Mouse (Mus musculus) hindbrain, embryonic 13.5 days (tissue): ENCODE measurements at regions not wholly inside any gene's neighbourhood (a gene's known extent, or its start where the extent isn't known, plus 50 kb on each side); places are given as distances from the start of the nearest gene placed in this dataset.

Experiments
- ATAC-seq: fragments of 200-750 bp; cut with Nextera tagmentation; 2 replicates; pipeline ENCODE4 v1.8.0; 2017; ENCODE audit warnings: moderate TSS enrichment; ENCODE audit not compliant: low FRiP score
- H3K27ac ChIP-seq: fragments of 300-500 bp; sonication (generic); 2 replicates; pipeline ENCODE4 v1.5.1; 2015; ENCODE audit warnings: inconsistent platforms, mild to moderate bottlenecking, moderate library complexity
- H3K27me3 ChIP-seq: fragments of 300-500 bp; sonication (generic); 2 replicates; pipeline ENCODE4 v1.6.1; 2015; ENCODE audit warnings: mild to moderate bottlenecking, inconsistent platforms
- H3K36me3 ChIP-seq: fragments of 300-500 bp; sonication (generic); 2 replicates; pipeline ENCODE4 v1.6.1; 2015; ENCODE audit warnings: mild to moderate bottlenecking, inconsistent platforms
- H3K4me1 ChIP-seq: fragments of 300-500 bp; sonication (generic); replicated peaks from 2 replicates; pipeline ENCODE4 v1.6.1; 2015; ENCODE audit warnings: inconsistent platforms
- H3K4me2 ChIP-seq: fragments of 300-500 bp; sonication (generic); 2 replicates; pipeline ENCODE4 v1.6.1; 2015; ENCODE audit warnings: inconsistent platforms, mild to moderate bottlenecking, moderate library complexity
- H3K4me3 ChIP-seq: fragments of 300-500 bp; sonication (generic); 2 replicates; pipeline ENCODE4 v1.5.1; 2015; ENCODE audit warnings: mild to moderate bottlenecking, inconsistent platforms
- H3K9ac ChIP-seq: fragments of 300-500 bp; sonication (generic); 2 replicates; pipeline ENCODE4 v1.6.1; 2015; ENCODE audit warnings: mild to moderate bottlenecking, inconsistent platforms
- H3K9me3 ChIP-seq: fragments of 300-500 bp; sonication (generic); 2 replicates; pipeline ENCODE4 v1.6.1; 2016; ENCODE audit warnings: inconsistent platforms
- WGBS: fragments of 180-500 bp; shearing (Covaris S2); methylation state at CpG from one replicate; pipeline ENCODE4 v1.1.7; 2015; 5-methylcytosine and 5-hydroxymethylcytosine counted together

DNA sequence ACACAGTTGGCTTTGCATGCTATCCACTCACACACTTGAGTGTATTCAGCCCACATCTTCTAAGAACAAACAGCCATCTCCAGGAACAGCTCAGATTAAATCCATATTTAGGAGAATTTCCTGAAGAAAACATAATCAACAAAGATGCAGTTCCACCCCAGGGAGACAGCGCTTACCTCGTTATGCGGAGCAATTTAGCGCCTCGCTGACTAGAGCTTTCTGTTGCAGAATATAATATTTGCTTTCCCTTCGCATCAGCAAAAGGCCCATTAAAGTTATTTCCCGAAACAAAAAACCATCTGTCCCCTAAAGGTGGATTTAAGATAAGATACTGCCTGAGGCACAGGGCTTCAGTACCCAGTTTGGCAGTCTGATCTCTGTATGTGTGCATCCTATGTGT lies 112.0 kb downstream of the Ndufa10 start:
- Histone ChIP-seq H3K27me3 (0 out of 2 replicates have a peak, but pooled peaks cover 2% of the 10 kb centered on the region), H3K27ac (peak overlapping the region; percentile 85), H3K4me3 (no peak overlapping the region), H3K4me2 (no peak overlapping the region), H3K4me1 (peaks cover 27% of the 10 kb centered on the region), H3K36me3 (no peaks in the 10 kb centered on the region), H3K9me3 (no peaks in the 10 kb centered on the region), H3K9ac (peak overlapping the region; percentile 24; the same call in 1 of the 2 replicates)
- 59% methylated on average over 7 of the region's 7 CpGs for WGBS
- no peak for ATAC-seq

DNA sequence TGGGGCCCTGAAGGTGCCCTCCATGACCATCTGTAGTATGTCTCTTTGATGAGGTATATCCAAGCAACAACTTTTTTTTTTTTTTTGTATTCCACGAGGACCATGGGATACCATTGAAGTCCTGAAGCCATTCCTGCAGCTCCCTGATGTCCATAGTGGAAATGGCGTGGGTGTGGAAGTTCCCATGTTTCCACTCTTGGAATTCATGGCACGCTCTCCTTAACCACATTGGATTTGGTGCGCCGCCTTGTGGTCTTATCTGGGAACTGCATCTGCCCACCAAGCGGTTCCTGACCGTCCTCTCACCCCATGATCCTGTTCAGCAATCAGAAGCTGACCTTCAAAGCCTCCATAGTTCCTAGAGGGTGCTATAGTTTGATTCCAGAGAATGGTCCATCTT lies 113.4 kb downstream of the Ndufa10 start:
- H3K9ac ChIP-seq = no peak overlapping the region
- no peak overlapping the region for H3K4me3 ChIP-seq
- 0 out of 2 replicates have a peak overlapping the region, but pooled peaks have one; percentile 85 for H3K27ac ChIP-seq
- 16% methylated on average over 7 of the region's 7 CpGs for WGBS
- ATAC-seq = no peak
- no peaks in the 10 kb centered on the region for H3K36me3 ChIP-seq
- 0 out of 2 replicates have a peak, but pooled peaks cover 2% of the 10 kb centered on the region for H3K27me3 ChIP-seq
- H3K9me3 ChIP-seq = no peaks in the 10 kb centered on the region
- H3K4me1 ChIP-seq = peaks cover 24% of the 10 kb centered on the region
- H3K4me2 ChIP-seq = no peak overlapping the region

DNA sequence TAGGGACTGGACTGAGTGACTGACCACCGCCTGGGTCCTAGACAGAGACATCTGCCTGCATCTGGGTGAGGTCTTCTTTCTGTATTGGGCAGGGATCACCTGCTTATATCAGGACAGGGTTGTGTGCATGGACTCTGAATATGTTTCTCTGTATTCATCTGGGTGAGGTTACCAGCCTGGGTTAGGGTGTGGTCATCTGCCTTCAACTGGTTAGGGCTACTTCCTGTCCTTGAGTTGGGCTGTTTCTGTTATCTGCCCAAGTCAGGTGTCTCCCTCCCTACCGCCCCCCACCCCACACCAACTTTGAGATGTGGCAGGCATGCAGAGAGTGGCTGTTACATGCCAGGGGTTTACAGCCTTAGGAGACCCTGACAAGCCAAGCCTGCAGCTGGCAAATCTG lies 114.2 kb downstream of the Ndufa10 start:
- no peaks in the 10 kb centered on the region for H3K9me3 ChIP-seq
- no peak for ATAC-seq
- 98% methylated on average over 2 of the region's 2 CpGs for WGBS

DNA sequence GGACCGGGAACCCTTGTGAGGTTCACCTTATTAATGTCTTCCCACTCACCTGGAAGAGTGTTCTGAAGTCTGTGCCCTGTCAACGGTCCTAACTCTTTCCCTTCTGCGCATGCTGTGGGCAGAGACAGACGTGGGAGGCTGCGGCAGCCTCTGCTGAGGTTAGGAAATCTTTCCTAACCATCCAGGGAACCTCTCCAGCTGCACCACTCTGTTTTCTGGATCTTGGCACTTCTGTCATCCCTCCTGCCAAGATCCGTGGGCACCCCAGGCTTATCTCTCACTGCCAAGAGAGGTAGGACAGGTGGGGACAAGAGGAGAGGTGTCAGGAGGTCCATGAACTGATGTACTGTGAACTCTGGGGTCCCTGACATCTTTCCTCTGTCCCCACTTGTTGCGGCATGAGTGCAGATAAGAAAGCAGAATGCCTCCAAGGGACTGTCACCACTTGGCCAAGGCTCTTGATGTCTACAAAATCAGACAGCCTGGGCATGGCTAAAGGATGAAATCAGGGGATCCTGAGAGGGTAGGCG lies 114.8 kb downstream of the Ndufa10 start:
- H3K9me3 ChIP-seq = no peaks in the 10 kb centered on the region
- H3K36me3 ChIP-seq = no peaks in the 10 kb centered on the region
- H3K4me1 ChIP-seq = peaks cover 27% of the 10 kb centered on the region
- no peak for ATAC-seq
- 0 out of 2 replicates have a peak, but pooled peaks cover 2% of the 10 kb centered on the region for H3K27me3 ChIP-seq
- WGBS = 90% methylated on average over 8 of the region's 8 CpGs
- no peak overlapping the region for H3K27ac ChIP-seq
- H3K4me2 ChIP-seq = no peak overlapping the region
- H3K4me3 ChIP-seq = no peak overlapping the region
- no peak overlapping the region for H3K9ac ChIP-seq

More for the DNA sequence above, 114.2 kb downstream of the Ndufa10 start:
- Histone ChIP-seq H3K4me3 (no peak overlapping the region), H3K27me3 (0 out of 2 replicates have a peak, but pooled peaks cover 2% of the 10 kb centered on the region), H3K27ac (no peak overlapping the region), H3K36me3 (no peaks in the 10 kb centered on the region), H3K9ac (no peak overlapping the region), H3K4me2 (no peak overlapping the region), H3K4me1 (peaks cover 27% of the 10 kb centered on the region)

DNA sequence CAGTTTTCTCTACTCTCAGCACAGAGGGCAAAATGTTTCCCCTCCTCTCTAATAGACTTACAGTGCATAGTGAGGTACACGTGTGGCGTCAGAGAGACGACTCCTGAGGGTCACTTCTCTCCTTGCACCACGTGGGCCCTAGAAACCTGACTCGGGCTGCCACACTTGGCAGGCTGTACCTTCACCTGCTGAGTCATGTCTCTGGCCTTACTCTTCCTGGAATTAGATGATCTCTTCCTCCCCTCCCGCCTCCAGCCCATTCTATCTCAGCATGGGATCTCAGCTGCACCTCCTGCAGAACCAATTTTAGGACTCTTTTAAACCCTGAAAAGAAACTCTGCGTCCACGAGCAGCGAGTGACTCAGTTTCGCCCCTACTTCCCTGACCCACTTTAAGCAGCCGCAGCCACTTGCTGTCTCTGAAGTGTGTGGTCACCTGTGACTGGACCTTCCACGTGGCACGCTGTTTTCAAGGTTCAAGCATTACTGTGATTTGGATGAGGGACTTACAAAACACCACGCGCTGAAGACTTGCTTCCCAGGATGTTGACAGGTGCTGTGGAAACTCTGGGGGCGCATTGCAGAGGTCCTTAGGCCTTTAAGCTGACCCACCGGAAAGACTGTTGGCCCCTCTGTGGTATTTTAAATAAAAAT lies 125.2 kb downstream of the Ndufa10 start:
- Histone ChIP-seq H3K4me3 (no peak overlapping the region), H3K27ac (no peak overlapping the region), H3K4me2 (no peak overlapping the region), H3K4me1 (peaks cover 7% of the 10 kb centered on the region), H3K9me3 (no peaks in the 10 kb centered on the region), H3K9ac (no peak overlapping the region), H3K36me3 (no peaks in the 10 kb centered on the region), H3K27me3 (0 out of 2 replicates have a peak, but pooled peaks cover 4% of the 10 kb centered on the region)
- WGBS = 53% methylated on average over 17 of the region's 17 CpGs
- ATAC-seq = no peak

DNA sequence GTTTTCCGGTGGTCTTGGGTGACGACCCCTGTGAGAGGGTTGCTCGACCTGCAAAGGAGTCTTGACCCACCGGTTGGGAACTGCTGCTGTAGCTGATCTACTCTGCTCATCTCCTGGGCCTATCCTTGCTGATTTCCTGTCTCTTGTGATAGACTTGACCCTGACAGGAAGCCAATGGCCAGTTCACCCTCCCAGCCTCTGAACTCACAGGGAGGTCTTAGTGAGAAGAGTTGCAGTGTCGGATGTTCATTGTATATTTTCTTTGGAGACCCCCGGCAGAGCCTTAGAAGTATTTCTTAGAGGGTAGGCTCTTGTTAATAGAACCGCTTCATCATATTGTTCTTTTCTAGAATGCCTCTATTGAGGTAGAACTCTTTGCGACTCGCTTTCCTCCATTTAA lies 126.0 kb downstream of the Ndufa10 start:
- no peaks in the 10 kb centered on the region for H3K9me3 ChIP-seq
- H3K27ac ChIP-seq = no peak overlapping the region
- 59% methylated on average over 9 of the region's 9 CpGs for WGBS
- ATAC-seq = no peak
- H3K4me1 ChIP-seq = peaks cover 7% of the 10 kb centered on the region
- H3K9ac ChIP-seq = no peak overlapping the region
- H3K4me2 ChIP-seq = no peak overlapping the region
- no peak overlapping the region for H3K4me3 ChIP-seq
- 0 out of 2 replicates have a peak, but pooled peaks cover 4% of the 10 kb centered on the region for H3K27me3 ChIP-seq
- no peaks in the 10 kb centered on the region for H3K36me3 ChIP-seq

DNA sequence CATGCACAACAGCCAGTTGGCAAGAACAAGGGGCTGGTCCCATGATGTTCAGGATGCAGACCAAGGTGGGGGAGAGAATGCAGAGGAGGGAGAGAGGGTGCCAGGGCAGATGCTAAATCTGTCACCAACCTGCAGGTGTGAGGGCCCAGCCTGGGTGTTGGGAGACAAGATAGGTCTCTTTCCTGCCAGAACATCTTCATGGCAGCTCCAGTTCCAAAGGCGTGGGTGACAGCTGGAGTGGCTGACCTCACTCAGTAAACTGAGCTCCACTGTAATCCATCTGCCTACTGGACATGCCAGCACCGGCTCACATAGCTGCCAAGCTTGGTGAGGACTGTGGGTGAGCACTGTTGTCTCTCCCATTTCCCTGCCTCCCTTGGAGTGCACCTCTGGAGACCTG lies 129.9 kb downstream of the Ndufa10 start:
- 70% methylated on average over 2 of the region's 2 CpGs for WGBS
- H3K9me3 ChIP-seq = no peaks in the 10 kb centered on the region
- H3K36me3 ChIP-seq = no peaks in the 10 kb centered on the region
- no peak overlapping the region for H3K27ac ChIP-seq
- H3K4me3 ChIP-seq = no peak overlapping the region
- H3K27me3 ChIP-seq = 0 out of 2 replicates have a peak, but pooled peaks cover 4% of the 10 kb centered on the region
- H3K4me2 ChIP-seq = no peak overlapping the region
- H3K4me1 ChIP-seq = peaks cover 7% of the 10 kb centered on the region
- ATAC-seq = no peak
- no peak overlapping the region for H3K9ac ChIP-seq

DNA sequence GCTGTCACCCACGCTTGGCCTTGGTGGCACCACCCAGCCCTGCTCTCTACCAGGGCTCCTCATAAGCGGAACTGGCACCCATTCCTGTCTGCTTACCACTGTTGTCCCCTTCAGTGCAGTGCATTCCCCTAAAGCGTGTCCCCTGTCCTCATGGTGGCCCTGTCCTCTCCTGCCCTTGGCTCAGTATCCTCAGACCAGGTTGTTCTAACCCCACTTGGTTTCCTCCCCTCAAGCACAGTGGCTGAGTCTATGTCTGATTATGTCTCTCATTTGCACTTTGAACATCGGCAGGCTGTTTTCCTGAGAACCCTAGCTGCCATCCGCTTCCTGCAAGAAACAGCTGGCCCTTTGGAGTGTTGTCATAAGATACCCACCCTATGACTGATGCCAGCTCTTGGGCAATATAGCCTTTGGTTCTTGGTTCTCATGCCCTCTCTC lies 130.5 kb downstream of the Ndufa10 start:
- Histone ChIP-seq H3K27ac (no peak overlapping the region), H3K4me3 (no peak overlapping the region), H3K36me3 (no peaks in the 10 kb centered on the region), H3K4me2 (no peak overlapping the region), H3K9ac (no peak overlapping the region), H3K9me3 (no peaks in the 10 kb centered on the region), H3K4me1 (peaks cover 2% of the 10 kb centered on the region), H3K27me3 (0 out of 2 replicates have a peak, but pooled peaks cover 4% of the 10 kb centered on the region)
- 93% methylated on average over 5 of the region's 5 CpGs for WGBS
- no peak for ATAC-seq

DNA sequence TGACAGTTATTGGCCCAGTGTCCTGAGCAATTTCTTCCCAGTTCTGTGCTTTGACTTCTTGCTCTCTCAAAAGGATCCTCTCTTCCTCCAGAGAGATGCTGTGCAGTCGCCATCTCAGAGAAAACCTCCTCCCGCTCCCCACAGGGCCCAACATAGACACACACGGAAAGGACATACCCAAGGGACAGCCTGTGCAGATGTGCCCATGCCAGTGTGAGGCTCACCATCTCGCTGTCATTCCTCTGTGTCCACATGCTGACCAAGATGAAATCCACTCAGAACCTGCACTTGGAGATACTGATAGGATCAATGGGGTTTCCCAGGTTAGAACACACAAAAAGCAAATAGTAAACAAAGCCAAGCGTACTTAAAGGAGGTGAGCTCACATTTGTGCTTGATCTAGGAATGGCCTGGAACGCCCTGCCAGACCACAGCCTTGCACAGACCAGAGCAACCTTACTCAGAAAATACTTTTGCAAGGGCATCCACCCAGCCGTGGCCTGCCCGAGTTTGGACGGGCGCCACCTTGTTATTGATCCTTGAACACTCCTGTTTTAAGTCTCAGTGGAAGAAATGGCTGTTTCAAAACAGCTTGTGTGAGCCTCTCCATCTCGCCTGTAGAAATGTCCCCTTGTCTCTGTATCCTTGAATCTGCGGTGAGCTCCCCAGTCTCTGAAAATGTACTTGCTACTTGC lies 131.7 kb downstream of the Ndufa10 start:
- 89% methylated on average over 12 of the region's 12 CpGs for WGBS
- no peak for ATAC-seq

DNA sequence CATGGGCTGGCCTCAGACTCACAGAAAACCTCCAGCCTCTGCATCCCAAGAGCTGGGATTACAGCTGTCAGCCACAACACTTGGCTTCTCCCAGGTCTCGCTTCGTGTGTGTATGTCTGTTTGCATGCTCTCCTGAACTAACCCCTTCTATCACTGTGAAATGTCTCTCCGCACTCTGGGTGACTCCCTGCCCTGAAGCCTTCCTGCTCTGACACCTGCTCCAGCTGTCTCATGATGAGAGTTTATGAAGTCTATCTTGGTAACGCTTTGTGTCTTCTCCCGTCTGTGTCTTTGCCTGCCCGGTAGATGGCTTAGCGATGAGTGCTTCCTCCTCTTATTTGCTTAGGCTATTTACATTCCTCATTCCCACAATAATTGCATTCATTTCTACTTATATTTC lies 133.0 kb downstream of the Ndufa10 start:
- no peak overlapping the region for H3K9ac ChIP-seq
- 0 out of 2 replicates have a peak, but pooled peaks cover 4% of the 10 kb centered on the region for H3K27me3 ChIP-seq
- 91% methylated on average over 7 of the region's 7 CpGs for WGBS
- no peak overlapping the region for H3K4me3 ChIP-seq
- H3K9me3 ChIP-seq = no peaks in the 10 kb centered on the region
- H3K36me3 ChIP-seq = no peaks in the 10 kb centered on the region
- H3K4me1 ChIP-seq = no peaks in the 10 kb centered on the region
- H3K4me2 ChIP-seq = no peak overlapping the region
- H3K27ac ChIP-seq = no peak overlapping the region
- ATAC-seq = no peak

More for the DNA sequence above, 131.7 kb downstream of the Ndufa10 start:
- Histone ChIP-seq H3K27ac (no peak overlapping the region), H3K4me2 (no peak overlapping the region), H3K9me3 (no peaks in the 10 kb centered on the region), H3K4me3 (no peak overlapping the region), H3K9ac (no peak overlapping the region), H3K36me3 (no peaks in the 10 kb centered on the region), H3K27me3 (0 out of 2 replicates have a peak, but pooled peaks cover 4% of the 10 kb centered on the region), H3K4me1 (no peaks in the 10 kb centered on the region)

DNA sequence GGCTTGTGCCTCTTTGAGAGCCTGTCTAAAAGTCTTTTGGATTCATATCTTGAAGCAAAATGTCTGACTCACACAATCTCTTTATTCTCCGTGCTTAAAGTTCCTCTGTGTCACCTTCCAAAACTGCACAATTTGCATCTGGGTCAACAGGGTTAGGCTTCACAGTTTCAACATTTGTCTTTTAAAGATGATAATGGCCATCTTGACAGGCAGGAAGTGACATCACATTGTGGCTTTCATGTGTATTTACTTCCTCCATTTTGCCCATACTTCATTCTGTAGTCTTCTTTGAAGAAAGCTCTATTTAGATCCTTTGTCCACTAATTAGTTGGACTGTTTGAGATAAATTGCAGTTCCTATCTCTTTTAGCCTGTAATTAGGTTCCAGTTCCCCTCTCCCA lies 135.1 kb downstream of the Ndufa10 start:
- Histone ChIP-seq H3K27ac (no peak overlapping the region), H3K36me3 (no peaks in the 10 kb centered on the region), H3K9ac (no peak overlapping the region), H3K4me2 (no peak overlapping the region), H3K4me1 (no peaks in the 10 kb centered on the region), H3K27me3 (no peaks in the 10 kb centered on the region), H3K4me3 (no peak overlapping the region), H3K9me3 (no peaks in the 10 kb centered on the region)
- WGBS = 92% methylated on average over 1 of the region's 1 CpGs
- no peak for ATAC-seq

DNA sequence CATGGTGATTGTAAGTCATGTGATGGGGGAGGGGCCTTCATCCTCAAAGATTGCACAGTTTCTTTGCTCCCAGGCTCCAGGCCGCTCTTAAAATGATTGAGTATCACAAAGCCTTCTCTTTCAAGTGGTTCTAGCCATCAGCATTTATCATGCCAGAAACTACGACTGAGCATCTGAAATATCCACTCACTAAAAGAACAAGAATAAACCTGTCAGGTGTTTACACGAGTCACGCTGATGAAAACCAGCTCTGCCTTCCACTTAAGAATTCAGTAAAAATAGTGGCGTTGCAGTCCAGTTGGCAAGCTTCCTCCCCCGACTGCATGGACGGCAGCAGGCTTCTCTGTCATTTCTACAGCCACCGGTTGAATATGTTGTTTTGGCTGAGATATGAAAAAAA lies 136.2 kb downstream of the Ndufa10 start:
- H3K4me2 ChIP-seq = no peak overlapping the region
- no peak overlapping the region for H3K27ac ChIP-seq
- H3K9me3 ChIP-seq = no peaks in the 10 kb centered on the region
- no peak overlapping the region for H3K9ac ChIP-seq
- H3K27me3 ChIP-seq = no peaks in the 10 kb centered on the region
- H3K4me3 ChIP-seq = no peak overlapping the region
- WGBS = 84% methylated on average over 8 of the region's 8 CpGs
- ATAC-seq = no peak
- H3K36me3 ChIP-seq = no peaks in the 10 kb centered on the region
- H3K4me1 ChIP-seq = no peaks in the 10 kb centered on the region
